Mouse (Mus musculus): ENCODE measurements around the gene Clec1b.

The Clec1b gene

GRCm38 (mm10) chr6:129407324-129407723, 10.2 kb downstream of the Clec1b start:
- in situ Hi-C loops (cut with MboI, MseI): loop anchor here (5.0 kb wide), 1 partner anchor 105 kb away; the partner anchor contains the start of gene Tmem52b

- in situ Hi-C loops (cut with MboI, MseI): loop anchor here (5.0 kb wide), 1 partner anchor 104 kb away; the partner anchor contains the start of gene Tmem52b
Observed at GRCm38 (mm10) chr6:129408562-129408961, 11.5 kb downstream of the Clec1b start, which contains the start of gene Clec9a. Gene Clec9a, plus strand, starts transcription at chr6:129408862.

- in situ Hi-C loops (cut with MboI, MseI): loop anchor here (10.0 kb wide), 1 partner anchor 979 kb away; the partner anchor contains the start of gene Fkbp4
Observed at GRCm38 (mm10) chr6:129414177-129414576, 17.1 kb downstream of the Clec1b start.

- in situ Hi-C loops (cut with MboI, MseI): loop anchor here (10.0 kb wide), 1 partner anchor 1932 kb away; the partner anchor contains the start of gene Styk1
Observed at GRCm38 (mm10) chr6:129422311-129422710, 25.2 kb downstream of the Clec1b start.

- in situ Hi-C loops (cut with MboI, MseI): loop anchor here (10.0 kb wide), 1 partner anchor 1932 kb away; the partner anchor contains the start of gene Styk1
Observed at GRCm38 (mm10) chr6:129423040-129423733, 26.1 kb downstream of the Clec1b start.

- in situ Hi-C loops (cut with MboI, MseI): loop anchor here (10.0 kb wide), 1 partner anchor 1931 kb away; the partner anchor contains the start of gene Styk1
Observed at GRCm38 (mm10) chr6:129423734-129424072, 26.6 kb downstream of the Clec1b start.

- in situ Hi-C loops (cut with MboI, MseI): loop anchor here (10.0 kb wide), 1 partner anchor 1930 kb away; the partner anchor contains the start of gene Styk1
Observed at GRCm38 (mm10) chr6:129425217-129425616, 28.1 kb downstream of the Clec1b start.

GRCm38 (mm10) chr6:129425812-129426211, 28.7 kb downstream of the Clec1b start:
- in situ Hi-C loops (cut with MboI, MseI): loop anchor here (10.0 kb wide), 1 partner anchor 1929 kb away; the partner anchor contains the start of gene Styk1

GRCm38 (mm10) chr6:129427281-129427680, 30.2 kb downstream of the Clec1b start:
- in situ Hi-C loops (cut with MboI, MseI): loop anchor here (10.0 kb wide), 1 partner anchor 1928 kb away; the partner anchor contains the start of gene Styk1

- in situ Hi-C loops (cut with MboI, MseI): no loop called here
Observed at GRCm38 (mm10) chr6:129434239-129434638, 37.1 kb downstream of the Clec1b start.

GRCm38 (mm10) chr6:129436025-129436424, 38.9 kb downstream of the Clec1b start:
- in situ Hi-C loops (cut with MboI, MseI): no loop called here

- in situ Hi-C loops (cut with MboI, MseI): no loop called here
Observed at GRCm38 (mm10) chr6:129438033-129438432, 40.9 kb downstream of the Clec1b start.

- in situ Hi-C loops (cut with MboI, MseI): no loop called here
Observed at GRCm38 (mm10) chr6:129449743-129450142, 52.6 kb downstream of the Clec1b start.

- in situ Hi-C loops (cut with MboI, MseI): no loop called here
Observed at GRCm38 (mm10) chr6:129451411-129452039, 54.4 kb downstream of the Clec1b start, which contains the start of gene Clec1a. Gene Clec1a, minus strand, starts transcription at chr6:129452000.

All from T-helper 1 cell (primary cell).